Mouse (Mus musculus): ENCODE results near the gene Nat9. TPM values are rescaled to one million over a fixed set of nuclear protein-coding genes. Genes with fewer than 3 reads are reported as not detected.

The Nat9 gene
- polyA plus RNA-seq, 1 experiment from 2014 or later: 20.3 TPM

DNA sequence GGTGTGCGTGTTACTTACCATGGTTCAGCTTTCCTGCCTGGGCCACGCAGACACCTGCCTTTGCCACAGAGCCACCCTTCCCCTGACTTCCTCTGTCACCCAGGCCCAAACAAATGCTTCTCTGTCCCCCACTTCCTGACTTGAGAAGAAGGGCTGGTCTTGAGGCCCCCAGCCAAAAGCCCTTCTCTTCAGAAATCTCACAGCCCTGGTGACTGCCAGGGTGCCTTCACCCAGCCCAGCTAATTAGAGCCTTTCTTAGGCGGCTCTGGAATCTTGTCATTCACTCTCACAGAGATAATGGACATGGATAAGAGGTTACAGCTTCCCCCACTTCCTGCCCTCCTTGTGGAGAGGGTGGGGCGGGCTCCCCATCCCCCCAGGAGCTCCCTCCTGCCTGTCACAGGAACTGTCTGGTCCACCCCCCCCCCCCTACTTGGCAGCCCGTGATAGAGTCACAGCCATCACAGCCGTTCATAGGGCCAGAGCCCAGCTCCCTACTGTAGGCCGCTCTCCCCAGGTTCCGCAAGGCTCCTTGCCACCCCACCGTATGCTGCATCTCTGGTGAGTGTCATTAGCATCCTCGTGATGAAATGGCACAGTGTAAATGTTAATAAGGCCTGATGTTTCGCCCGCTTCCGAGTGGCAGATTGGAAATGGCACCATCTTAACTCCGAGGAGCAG lies 39.3 kb upstream of the Nat9 start:
- 42% methylated on average over 14 of the region's 14 CpGs for WGBS
- peaks cover 55% of the 10 kb centered on the region for H3K4me1 ChIP-seq
- no peak for ATAC-seq (ENCODE audit: low FRiP score, low read depth)
- no peak overlapping the region for H3K9ac ChIP-seq
- no peaks in the 10 kb centered on the region for H3K9me3 ChIP-seq
- H3K36me3 ChIP-seq: no peaks in the 10 kb centered on the region
- no peak overlapping the region for H3K4me2 ChIP-seq (replicated peaks)
- 0 out of 2 replicates have a peak, but pooled peaks cover 4% of the 10 kb centered on the region for H3K27me3 ChIP-seq (replicated peaks)
- no peak overlapping the region for H3K27ac ChIP-seq
- no peak overlapping the region for H3K4me3 ChIP-seq

DNA sequence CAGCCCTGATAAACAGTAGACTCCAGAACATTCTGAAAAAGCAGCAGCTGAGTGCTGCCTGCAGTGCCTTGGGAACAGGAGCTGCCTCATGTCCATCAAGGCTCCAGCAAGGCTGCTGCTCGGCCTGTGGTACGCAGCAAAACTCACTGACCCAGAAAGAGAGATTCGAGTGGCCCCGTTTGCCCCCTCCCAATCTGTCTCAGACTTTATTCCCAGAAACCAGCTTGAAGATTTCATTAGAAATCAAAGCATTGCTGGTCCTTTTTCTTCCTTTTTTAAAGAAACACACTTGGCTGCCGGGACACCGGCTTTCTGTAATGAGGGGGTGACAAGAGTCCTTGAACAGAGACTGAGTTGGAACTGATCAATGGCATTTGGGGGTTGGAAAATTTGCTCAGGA lies 37.6 kb upstream of the Nat9 start:
- no peaks in the 10 kb centered on the region for H3K9me3 ChIP-seq
- H3K36me3 ChIP-seq: no peaks in the 10 kb centered on the region
- WGBS: 71% methylated on average over 6 of the region's 6 CpGs
- H3K9ac ChIP-seq: no peak overlapping the region
- no peak for ATAC-seq (ENCODE audit: low FRiP score, low read depth)
- no peak overlapping the region for H3K4me3 ChIP-seq
- 0 out of 2 replicates have a peak, but pooled peaks cover 4% of the 10 kb centered on the region for H3K27me3 ChIP-seq (replicated peaks)
- H3K4me1 ChIP-seq: peaks cover 50% of the 10 kb centered on the region
- H3K27ac ChIP-seq: no peak overlapping the region
- no peak overlapping the region for H3K4me2 ChIP-seq (replicated peaks)

DNA sequence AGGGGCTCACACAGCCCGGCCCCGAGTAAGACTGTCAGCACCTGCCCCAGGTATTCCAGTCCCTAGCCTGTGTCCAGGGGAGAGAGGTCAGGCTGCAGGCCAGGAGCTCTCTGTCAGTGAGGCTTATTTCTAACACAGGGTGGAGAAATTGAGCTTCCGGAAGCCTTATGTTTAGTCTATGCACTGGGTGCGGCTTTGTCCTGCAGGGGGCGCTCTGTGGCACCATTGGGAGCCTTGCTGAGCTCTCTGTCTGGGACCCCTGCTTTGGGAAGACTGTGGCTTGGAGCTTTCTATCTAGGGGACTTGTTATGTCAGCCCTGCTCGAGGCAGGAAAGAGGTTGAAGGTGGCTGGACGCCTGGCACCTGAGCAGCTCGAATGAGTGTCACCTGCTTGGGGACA lies 37.2 kb upstream of the Nat9 start:
- WGBS: 44% methylated on average over 8 of the region's 8 CpGs
- Histone ChIP-seq H3K4me2 (replicated peaks) (no peak overlapping the region), H3K36me3 (no peaks in the 10 kb centered on the region), H3K4me1 (peaks cover 50% of the 10 kb centered on the region), H3K9ac (no peak overlapping the region), H3K9me3 (no peaks in the 10 kb centered on the region), H3K4me3 (no peak overlapping the region), H3K27me3 (replicated peaks) (0 out of 2 replicates have a peak, but pooled peaks cover 4% of the 10 kb centered on the region), H3K27ac (no peak overlapping the region)
- no peak for ATAC-seq (ENCODE audit: low FRiP score, low read depth)

GRCm38 (mm10) chr11:115223877-115224276 lies 36.2 kb upstream of the Nat9 start:
- no peak overlapping the region for H3K9ac ChIP-seq
- peaks cover 45% of the 10 kb centered on the region for H3K4me1 ChIP-seq
- 78% methylated on average over 6 of the region's 6 CpGs for WGBS
- no peak overlapping the region for H3K27ac ChIP-seq
- ATAC-seq (ENCODE audit: low FRiP score, low read depth): no peak
- no peak overlapping the region for H3K4me3 ChIP-seq
- no peaks in the 10 kb centered on the region for H3K9me3 ChIP-seq
- H3K36me3 ChIP-seq: no peaks in the 10 kb centered on the region
- peaks cover 4% of the 10 kb centered on the region; the same call in 1 of the 2 replicates for H3K27me3 ChIP-seq (replicated peaks)
- H3K4me2 ChIP-seq (replicated peaks): no peak overlapping the region

GRCm38 (mm10) chr11:115223451-115223850 lies 35.8 kb upstream of the Nat9 start:
- no peak overlapping the region for H3K4me2 ChIP-seq (replicated peaks)
- no peak overlapping the region for H3K27ac ChIP-seq
- no peak for ATAC-seq (ENCODE audit: low FRiP score, low read depth)
- no peak overlapping the region for H3K9ac ChIP-seq
- H3K4me1 ChIP-seq: peaks cover 45% of the 10 kb centered on the region
- H3K36me3 ChIP-seq: no peaks in the 10 kb centered on the region
- 70% methylated on average over 11 of the region's 11 CpGs for WGBS
- peaks cover 4% of the 10 kb centered on the region; the same call in 1 of the 2 replicates for H3K27me3 ChIP-seq (replicated peaks)
- no peak overlapping the region for H3K4me3 ChIP-seq
- H3K9me3 ChIP-seq: no peaks in the 10 kb centered on the region

- ATAC-seq (ENCODE audit: low FRiP score, low read depth): no peak
- H3K4me3 ChIP-seq: no peak overlapping the region
- H3K4me1 ChIP-seq: peaks cover 37% of the 10 kb centered on the region
- WGBS: 49% methylated on average over 5 of the region's 5 CpGs
- no peaks in the 10 kb centered on the region; the same call in 1 of the 2 replicates for H3K27me3 ChIP-seq (replicated peaks)
- H3K9me3 ChIP-seq: no peaks in the 10 kb centered on the region
- H3K27ac ChIP-seq: no peak overlapping the region
- H3K9ac ChIP-seq: no peak overlapping the region
- H3K36me3 ChIP-seq: no peaks in the 10 kb centered on the region
- H3K4me2 ChIP-seq (replicated peaks): no peak overlapping the region
Measured at GRCm38 (mm10) chr11:115222570-115222969, 34.9 kb upstream of the Nat9 start.

- no peak overlapping the region for H3K4me2 ChIP-seq (replicated peaks)
- no peaks in the 10 kb centered on the region for H3K9me3 ChIP-seq
- ATAC-seq (ENCODE audit: low FRiP score, low read depth): no peak
- H3K9ac ChIP-seq: no peak overlapping the region
- peaks cover 38% of the 10 kb centered on the region for H3K4me1 ChIP-seq
- 63% methylated on average over 12 of the region's 12 CpGs for WGBS
- no peaks in the 10 kb centered on the region; the same call in 1 of the 2 replicates for H3K27me3 ChIP-seq (replicated peaks)
- no peak overlapping the region for H3K4me3 ChIP-seq
- H3K36me3 ChIP-seq: no peaks in the 10 kb centered on the region
- H3K27ac ChIP-seq: no peak overlapping the region
Measured at GRCm38 (mm10) chr11:115222077-115222476, 34.4 kb upstream of the Nat9 start.

GRCm38 (mm10) chr11:115219685-115220084 lies 32.0 kb upstream of the Nat9 start:
- Histone ChIP-seq H3K4me1 (peaks cover 27% of the 10 kb centered on the region), H3K4me3 (no peak overlapping the region), H3K27ac (no peak overlapping the region), H3K4me2 (replicated peaks) (no peak overlapping the region), H3K9me3 (no peaks in the 10 kb centered on the region), H3K36me3 (no peaks in the 10 kb centered on the region), H3K27me3 (replicated peaks) (peaks cover 2% of the 10 kb centered on the region), H3K9ac (no peak overlapping the region)
- WGBS: 92% methylated on average over 10 of the region's 10 CpGs
- ATAC-seq (ENCODE audit: low FRiP score, low read depth): no peak

- H3K36me3 ChIP-seq: no peaks in the 10 kb centered on the region
- no peaks in the 10 kb centered on the region for H3K9me3 ChIP-seq
- H3K9ac ChIP-seq: no peak overlapping the region
- no peak overlapping the region for H3K4me3 ChIP-seq
- no peak overlapping the region for H3K27ac ChIP-seq
- H3K4me1 ChIP-seq: peaks cover 27% of the 10 kb centered on the region
- ATAC-seq (ENCODE audit: low FRiP score, low read depth): no peak
- H3K27me3 ChIP-seq (replicated peaks): peaks cover 4% of the 10 kb centered on the region
- no peak overlapping the region for H3K4me2 ChIP-seq (replicated peaks)
- 84% methylated on average over 9 of the region's 9 CpGs for WGBS
Measured at GRCm38 (mm10) chr11:115219263-115219662, 31.6 kb upstream of the Nat9 start.

GRCm38 (mm10) chr11:115217439-115218410 lies 30.1 kb upstream of the Nat9 start:
- WGBS: 67% methylated on average over 18 of the region's 18 CpGs
- no peak for ATAC-seq (ENCODE audit: low FRiP score, low read depth)
- peaks cover 16% of the 10 kb centered on the region for H3K4me1 ChIP-seq

DNA sequence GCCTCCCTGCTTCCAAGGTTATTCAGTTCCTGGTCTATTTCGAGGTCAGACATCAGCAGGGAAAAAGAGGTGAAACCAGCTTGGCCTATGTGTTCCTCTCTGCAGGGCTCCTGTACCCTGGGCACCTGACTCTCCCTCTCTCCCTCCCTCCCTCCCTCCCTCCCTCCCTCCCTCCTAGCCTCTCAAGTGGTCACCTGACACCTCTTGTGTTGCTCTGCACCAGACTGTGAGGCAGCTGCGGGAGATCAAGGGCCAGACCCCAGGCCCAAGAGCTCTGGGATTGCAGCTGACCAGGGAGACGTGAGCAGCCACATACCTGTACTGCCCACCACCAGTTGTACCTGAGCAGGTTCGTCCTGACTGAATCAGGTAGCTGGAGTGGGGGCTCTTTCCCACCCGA lies 27.5 kb upstream of the Nat9 start:
- Histone ChIP-seq H3K27ac (no peak overlapping the region), H3K9me3 (no peaks in the 10 kb centered on the region), H3K27me3 (replicated peaks) (peaks cover 4% of the 10 kb centered on the region), H3K4me2 (replicated peaks) (no peak overlapping the region), H3K4me1 (peaks cover 12% of the 10 kb centered on the region), H3K9ac (no peak overlapping the region), H3K4me3 (no peak overlapping the region), H3K36me3 (no peaks in the 10 kb centered on the region; the same call in 1 of the 2 replicates)
- ATAC-seq (ENCODE audit: low FRiP score, low read depth): no peak
- 37% methylated on average over 5 of the region's 5 CpGs for WGBS

More at GRCm38 (mm10) chr11:115217439-115218410, 30.1 kb upstream of the Nat9 start:
- H3K9ac ChIP-seq: no peak overlapping the region
- no peaks in the 10 kb centered on the region for H3K36me3 ChIP-seq
- H3K4me3 ChIP-seq: no peak overlapping the region
- no peaks in the 10 kb centered on the region for H3K9me3 ChIP-seq
- H3K27me3 ChIP-seq (replicated peaks): peaks cover 4% of the 10 kb centered on the region
- no peak overlapping the region for H3K4me2 ChIP-seq (replicated peaks)
- no peak overlapping the region for H3K27ac ChIP-seq

- ATAC-seq (ENCODE audit: low FRiP score, low read depth): no peak
- Histone ChIP-seq H3K27me3 (replicated peaks) (peaks cover 4% of the 10 kb centered on the region; the same call in 1 of the 2 replicates), H3K4me2 (replicated peaks) (no peak overlapping the region), H3K36me3 (peaks cover 9% of the 10 kb centered on the region; the same call in 1 of the 2 replicates), H3K9me3 (no peaks in the 10 kb centered on the region), H3K4me1 (peaks cover 25% of the 10 kb centered on the region), H3K4me3 (no peak overlapping the region), H3K9ac (no peak overlapping the region), H3K27ac (no peak overlapping the region)
- WGBS: 63% methylated on average over 13 of the region's 13 CpGs
Measured at GRCm38 (mm10) chr11:115212116-115212515, 24.5 kb upstream of the Nat9 start.
